Mouse (Mus musculus): ENCODE measurements around the gene Adam19. TPM values are rescaled to one million over a fixed set of nuclear protein-coding genes. Genes with fewer than 3 reads are reported as not detected.

Adam19 gene
- polyA plus RNA-seq, 1 experiment = 3.6 TPM

DNA sequence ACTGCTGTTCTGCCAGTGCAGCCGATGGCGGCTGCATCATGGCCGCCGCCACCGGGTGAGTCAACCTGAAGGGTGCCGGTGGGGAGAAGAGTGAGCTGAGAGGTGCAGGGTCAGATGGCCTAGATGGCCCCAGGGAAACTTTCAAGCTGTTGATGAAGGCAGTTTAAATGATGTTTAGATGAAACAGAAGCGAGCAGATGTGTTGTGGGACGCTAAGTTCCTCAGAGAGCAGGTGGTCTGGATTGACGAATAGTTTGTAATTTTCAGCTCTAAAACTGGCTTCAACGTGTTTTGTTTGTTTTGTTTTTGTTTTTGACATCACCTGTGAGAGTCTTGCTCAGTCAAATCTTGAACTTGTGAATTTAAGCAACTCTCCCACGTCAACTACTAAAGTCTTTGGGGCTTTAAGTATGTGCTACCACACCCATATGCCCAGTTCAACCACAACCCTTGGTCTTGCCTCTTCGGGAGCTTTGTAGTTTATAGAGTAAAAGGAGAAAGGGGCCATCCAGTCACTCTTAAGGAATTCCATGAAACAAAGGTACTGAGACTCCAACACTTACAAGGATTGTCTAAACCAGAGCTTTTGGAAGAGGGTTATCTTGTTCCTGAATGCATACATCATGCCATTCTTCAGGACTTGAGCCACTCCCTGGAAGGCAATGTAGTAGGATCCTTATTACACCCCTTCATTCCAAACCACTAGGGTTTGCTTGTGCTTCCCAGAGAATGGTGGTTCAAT, 69.5 kb downstream of the Adam19 start:
- no peaks in the 10 kb centered on the region for H3K4me1 ChIP-seq (ENCODE audit: control insufficient read depth, insufficient read depth, low read length)
- H3K4me3 ChIP-seq (ENCODE audit: insufficient read depth, low read depth, low read length) = no peak overlapping the region
- H3K27ac ChIP-seq (ENCODE audit: insufficient read depth, low read depth, low read length) = no peak overlapping the region
- TF ChIP-seq CTCF (conservative IDR thresholded peaks at IDR 0.05; ENCODE audit: insufficient read depth, insufficient read length, low read depth, low read length) (no peak), POLR2A (IDR thresholded peaks at IDR 0.05; ENCODE audit: low read depth, low read length) (no peak)
- H3K36me3 ChIP-seq (ENCODE audit: control insufficient read depth, insufficient read depth, low read length) = no peaks in the 10 kb centered on the region
- H3K27me3 ChIP-seq (replicated peaks; ENCODE audit: control insufficient read depth, insufficient read depth, low read length) = no peaks in the 10 kb centered on the region
- DNase-seq = no peak
- 94% methylated on average over 12 of the region's 12 CpGs for WGBS

DNA sequence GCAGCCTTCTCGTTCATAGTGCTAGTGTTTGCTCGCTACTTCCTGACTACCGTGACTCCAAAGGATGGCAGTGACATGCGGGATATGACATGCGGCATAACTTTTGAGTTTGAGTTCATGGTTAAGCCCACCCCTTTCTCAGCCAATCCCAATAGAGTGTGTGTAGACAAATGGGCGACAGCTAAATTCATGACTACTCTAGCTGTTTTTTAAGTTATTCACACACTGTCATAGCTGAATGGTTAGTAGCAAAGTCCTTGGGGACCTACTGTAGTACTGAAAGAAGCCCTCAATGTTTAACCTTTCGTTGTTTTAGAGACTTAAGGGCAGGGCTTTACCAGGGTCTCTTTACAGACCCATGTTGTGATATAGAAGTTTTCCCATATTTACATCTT, 70.0 kb downstream of the Adam19 start:
- Histone ChIP-seq H3K36me3 (ENCODE audit: control insufficient read depth, insufficient read depth, low read length) (no peaks in the 10 kb centered on the region), H3K27me3 (replicated peaks; ENCODE audit: control insufficient read depth, insufficient read depth, low read length) (no peaks in the 10 kb centered on the region), H3K4me1 (ENCODE audit: control insufficient read depth, insufficient read depth, low read length) (no peaks in the 10 kb centered on the region), H3K4me3 (ENCODE audit: insufficient read depth, low read depth, low read length) (no peak overlapping the region), H3K27ac (ENCODE audit: insufficient read depth, low read depth, low read length) (no peak overlapping the region)
- 87% methylated on average over 7 of the region's 7 CpGs for WGBS
- no peak for DNase-seq
- TF ChIP-seq POLR2A (IDR thresholded peaks at IDR 0.05; ENCODE audit: low read depth, low read length) (no peak), CTCF (conservative IDR thresholded peaks at IDR 0.05; ENCODE audit: insufficient read depth, insufficient read length, low read depth, low read length) (no peak)

- Histone ChIP-seq H3K4me3 (ENCODE audit: insufficient read depth, low read depth, low read length) (no peak overlapping the region), H3K27ac (ENCODE audit: insufficient read depth, low read depth, low read length) (no peak overlapping the region), H3K4me1 (ENCODE audit: control insufficient read depth, insufficient read depth, low read length) (no peaks in the 10 kb centered on the region), H3K36me3 (ENCODE audit: control insufficient read depth, insufficient read depth, low read length) (no peaks in the 10 kb centered on the region), H3K27me3 (replicated peaks; ENCODE audit: control insufficient read depth, insufficient read depth, low read length) (no peaks in the 10 kb centered on the region)
- no peak for TF ChIP-seq POLR2A (IDR thresholded peaks at IDR 0.05; ENCODE audit: low read depth, low read length)
- no peak for TF ChIP-seq CTCF (conservative IDR thresholded peaks at IDR 0.05; ENCODE audit: insufficient read depth, insufficient read length, low read depth, low read length)
- WGBS = 87% methylated on average over 7 of the region's 7 CpGs
- DNase-seq = no peak
Observed at GRCm38 (mm10) chr11:46126317-46126716, 70.5 kb downstream of the Adam19 start.

GRCm38 (mm10) chr11:46126827-46127410, 71.1 kb downstream of the Adam19 start:
- TF ChIP-seq POLR2A (IDR thresholded peaks at IDR 0.05; ENCODE audit: low read depth, low read length) (no peak), CTCF (conservative IDR thresholded peaks at IDR 0.05; ENCODE audit: insufficient read depth, insufficient read length, low read depth, low read length) (no peak)
- no peak for DNase-seq
- H3K4me3 ChIP-seq (ENCODE audit: insufficient read depth, low read depth, low read length) = no peak overlapping the region
- H3K4me1 ChIP-seq (ENCODE audit: control insufficient read depth, insufficient read depth, low read length) = no peaks in the 10 kb centered on the region
- no peaks in the 10 kb centered on the region for H3K36me3 ChIP-seq (ENCODE audit: control insufficient read depth, insufficient read depth, low read length)
- no peaks in the 10 kb centered on the region for H3K27me3 ChIP-seq (replicated peaks; ENCODE audit: control insufficient read depth, insufficient read depth, low read length)
- H3K27ac ChIP-seq (ENCODE audit: insufficient read depth, low read depth, low read length) = no peak overlapping the region
- 88% methylated on average over 11 of the region's 11 CpGs for WGBS

DNA sequence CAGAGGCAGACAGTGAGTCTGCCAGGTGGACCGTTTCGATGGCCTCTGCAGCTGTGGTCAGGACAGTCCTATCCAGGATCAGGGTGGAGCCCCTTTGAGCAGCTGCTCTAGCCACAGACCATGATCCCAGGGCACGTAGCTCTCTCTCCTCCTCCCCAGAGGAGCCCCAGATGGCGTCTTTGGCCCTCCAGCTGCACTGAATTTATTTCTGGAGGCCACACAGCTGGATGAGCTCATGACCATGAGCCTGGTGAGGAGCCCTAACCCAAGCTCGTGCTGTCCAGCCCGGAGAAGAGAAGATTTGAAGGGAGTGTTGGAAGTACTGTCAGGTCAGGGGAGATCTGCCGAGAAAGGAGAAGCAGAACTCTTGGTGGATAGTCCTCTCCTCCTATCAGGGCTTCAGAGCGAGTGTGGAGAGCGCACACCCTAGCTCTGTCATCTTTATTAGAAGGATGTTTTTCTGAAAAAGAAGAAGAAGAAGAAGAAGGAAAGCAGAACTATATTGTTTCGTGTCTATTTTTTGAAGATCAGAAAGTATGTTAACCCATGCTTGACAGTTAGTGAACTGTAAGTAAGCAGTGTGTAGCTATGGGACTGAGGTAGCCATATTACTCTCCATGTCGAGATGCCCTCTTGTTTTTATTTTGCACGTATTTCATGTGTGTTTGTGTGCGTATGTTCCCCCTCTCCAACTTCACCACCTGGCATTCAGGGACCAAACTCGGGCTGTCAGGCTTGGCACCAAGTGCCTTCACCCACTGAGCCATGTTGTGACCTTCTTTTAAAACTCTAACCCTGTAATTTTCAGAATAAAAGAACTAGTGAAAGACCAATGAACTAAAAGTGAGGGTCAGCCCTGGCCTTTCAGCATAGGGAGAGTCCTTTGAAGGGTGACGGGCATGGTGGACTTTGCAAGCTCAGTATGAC, 72.1 kb downstream of the Adam19 start:
- TF ChIP-seq POLR2A (IDR thresholded peaks at IDR 0.05; ENCODE audit: low read depth, low read length) = no peak
- TF ChIP-seq CTCF (conservative IDR thresholded peaks at IDR 0.05; ENCODE audit: insufficient read depth, insufficient read length, low read depth, low read length) = no peak
- no peak overlapping the region for H3K27ac ChIP-seq (ENCODE audit: insufficient read depth, low read depth, low read length)
- H3K4me3 ChIP-seq (ENCODE audit: insufficient read depth, low read depth, low read length) = no peak overlapping the region
- H3K4me1 ChIP-seq (ENCODE audit: control insufficient read depth, insufficient read depth, low read length) = no peaks in the 10 kb centered on the region
- WGBS = 62% methylated on average over 15 of the region's 15 CpGs
- DNase-seq = peak; percentile 42
- no peaks in the 10 kb centered on the region for H3K27me3 ChIP-seq (replicated peaks; ENCODE audit: control insufficient read depth, insufficient read depth, low read length)
- no peaks in the 10 kb centered on the region for H3K36me3 ChIP-seq (ENCODE audit: control insufficient read depth, insufficient read depth, low read length)

- DNase-seq = peak; percentile 65
Observed at GRCm38 (mm10) chr11:46128548-46128945, 72.8 kb downstream of the Adam19 start.

More at GRCm38 (mm10) chr11:46128548-46128945, 72.8 kb downstream of the Adam19 start:
- Histone ChIP-seq H3K27ac (ENCODE audit: insufficient read depth, low read depth, low read length) (no peak overlapping the region), H3K4me1 (ENCODE audit: control insufficient read depth, insufficient read depth, low read length) (no peaks in the 10 kb centered on the region), H3K4me3 (ENCODE audit: insufficient read depth, low read depth, low read length) (no peak overlapping the region), H3K36me3 (ENCODE audit: control insufficient read depth, insufficient read depth, low read length) (no peaks in the 10 kb centered on the region), H3K27me3 (replicated peaks; ENCODE audit: control insufficient read depth, insufficient read depth, low read length) (no peaks in the 10 kb centered on the region)
- TF ChIP-seq CTCF (conservative IDR thresholded peaks at IDR 0.05; ENCODE audit: insufficient read depth, insufficient read length, low read depth, low read length) (peak; percentile 71), POLR2A (IDR thresholded peaks at IDR 0.05; ENCODE audit: low read depth, low read length) (no peak)
- 72% methylated on average over 9 of the region's 9 CpGs for WGBS
